Mouse (Mus musculus): ENCODE data around the gene Kcng3. TPM values are rescaled to one million over a fixed set of nuclear protein-coding genes. Genes with fewer than 3 reads are reported as not detected.

Kcng3 gene
- polyA plus RNA-seq, 1 experiment: 1.3 TPM

DNA sequence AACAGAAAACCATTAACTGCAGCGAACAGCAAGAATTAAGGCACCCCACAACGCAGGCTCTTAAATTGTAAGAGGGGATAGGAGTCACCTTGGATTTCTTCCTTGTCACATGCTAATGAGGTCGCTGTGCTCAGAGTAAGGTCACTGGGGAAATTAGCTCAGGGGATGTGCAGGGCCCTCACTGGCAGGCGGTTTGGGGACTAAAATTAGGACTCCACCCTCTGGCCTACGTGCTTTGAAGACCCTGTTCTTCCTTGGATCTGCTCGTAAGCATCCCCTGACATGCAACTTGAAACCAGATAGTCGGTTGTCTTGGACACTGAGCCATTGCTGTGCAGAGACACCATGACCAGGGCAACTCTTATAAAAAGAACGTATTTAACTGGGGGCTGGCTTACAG is 33.1 kb upstream of the Kcng3 start:
- Histone ChIP-seq H3K4me3 (ENCODE audit: low read depth, low read length) (no peak overlapping the region), H3K36me3 (ENCODE audit: control insufficient read depth, insufficient read depth, low read length, poor library complexity, severe bottlenecking) (no peaks in the 10 kb centered on the region), H3K4me1 (ENCODE audit: control insufficient read depth, insufficient read depth, low read length) (peaks cover 5% of the 10 kb centered on the region), H3K27me3 (ENCODE audit: control insufficient read depth, insufficient read depth, low read length, poor library complexity, severe bottlenecking) (no peaks in the 10 kb centered on the region), H3K9ac (ENCODE audit: low read depth, poor library complexity, severe bottlenecking) (peak overlapping the region; percentile 52), H3K27ac (ENCODE audit: insufficient read depth, low read length) (peak overlapping the region; percentile 98), H3K9me3 (replicated peaks; ENCODE audit: control insufficient read depth, insufficient read depth, low read length, poor library complexity, severe bottlenecking) (peaks cover 13% of the 10 kb centered on the region)
- TF ChIP-seq CTCF (IDR thresholded peaks at IDR 0.05; ENCODE audit: low read depth, low read length) (no peak), EP300 (IDR thresholded peaks at IDR 0.05; ENCODE audit: insufficient read depth, low read depth, low read length) (peak; percentile 99)

DNA sequence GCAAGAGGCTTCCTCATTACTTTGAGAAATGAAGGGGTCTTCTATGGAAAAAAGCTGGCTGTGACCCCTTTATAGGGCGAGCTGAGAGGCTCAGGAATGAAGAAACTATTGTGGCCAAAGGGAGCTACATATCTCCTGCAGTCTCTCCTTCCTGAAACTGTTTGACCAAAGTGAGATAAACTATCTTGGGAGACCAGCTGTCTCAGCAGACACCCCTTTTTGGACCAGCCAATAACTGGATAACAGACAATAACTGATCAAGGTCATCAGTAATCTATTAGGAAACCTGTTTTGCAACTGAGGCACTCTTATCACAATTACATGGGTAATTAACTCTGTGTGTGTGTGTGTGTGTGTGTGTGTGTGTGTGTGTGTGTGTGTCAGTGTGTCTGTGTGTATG is 27.2 kb upstream of the Kcng3 start:
- TF ChIP-seq CTCF (IDR thresholded peaks at IDR 0.05; ENCODE audit: low read depth, low read length) (no peak), POLR2A (IDR thresholded peaks at IDR 0.05; ENCODE audit: insufficient read depth, low read length) (no peak), EP300 (IDR thresholded peaks at IDR 0.05; ENCODE audit: insufficient read depth, low read depth, low read length) (no peak)
- Histone ChIP-seq H3K9ac (ENCODE audit: low read depth, poor library complexity, severe bottlenecking) (no peak overlapping the region), H3K27ac (ENCODE audit: insufficient read depth, low read length) (no peak overlapping the region), H3K9me3 (replicated peaks; ENCODE audit: control insufficient read depth, insufficient read depth, low read length, poor library complexity, severe bottlenecking) (peaks cover 13% of the 10 kb centered on the region), H3K36me3 (ENCODE audit: control insufficient read depth, insufficient read depth, low read length, poor library complexity, severe bottlenecking) (no peaks in the 10 kb centered on the region), H3K27me3 (ENCODE audit: control insufficient read depth, insufficient read depth, low read length, poor library complexity, severe bottlenecking) (no peaks in the 10 kb centered on the region), H3K4me1 (ENCODE audit: control insufficient read depth, insufficient read depth, low read length) (peaks cover 2% of the 10 kb centered on the region), H3K4me3 (ENCODE audit: low read depth, low read length) (no peak overlapping the region)

DNA sequence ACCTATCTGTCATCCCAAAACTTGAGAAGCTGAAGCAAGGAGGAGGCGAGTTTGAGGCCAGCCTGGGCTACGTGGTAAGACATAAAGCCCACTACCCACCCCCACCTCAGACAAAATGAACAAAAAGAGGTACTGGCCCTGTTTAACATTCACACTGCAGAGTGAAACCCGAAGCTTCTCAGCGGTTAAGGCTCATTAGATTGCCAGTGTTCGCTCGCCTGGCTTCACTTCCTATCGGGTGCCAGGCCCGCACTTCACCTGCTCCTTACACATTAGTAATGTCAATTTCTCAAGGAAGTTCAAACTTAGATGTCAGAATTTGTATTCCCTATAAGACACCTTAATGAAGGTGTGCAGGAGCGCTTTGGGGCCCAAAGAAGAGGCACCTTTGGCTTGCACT is 25.7 kb upstream of the Kcng3 start:
- Histone ChIP-seq H3K9ac (ENCODE audit: low read depth, poor library complexity, severe bottlenecking) (no peak overlapping the region), H3K4me3 (ENCODE audit: low read depth, low read length) (no peak overlapping the region), H3K4me1 (ENCODE audit: control insufficient read depth, insufficient read depth, low read length) (peaks cover 2% of the 10 kb centered on the region), H3K9me3 (replicated peaks; ENCODE audit: control insufficient read depth, insufficient read depth, low read length, poor library complexity, severe bottlenecking) (0 out of 2 replicates have a peak, but pooled peaks cover under 1% of the 10 kb centered on the region), H3K36me3 (ENCODE audit: control insufficient read depth, insufficient read depth, low read length, poor library complexity, severe bottlenecking) (no peaks in the 10 kb centered on the region), H3K27me3 (ENCODE audit: control insufficient read depth, insufficient read depth, low read length, poor library complexity, severe bottlenecking) (no peaks in the 10 kb centered on the region), H3K27ac (ENCODE audit: insufficient read depth, low read length) (peak overlapping the region; percentile 5; the same call in 1 of the 2 replicates)
- TF ChIP-seq CTCF (IDR thresholded peaks at IDR 0.05; ENCODE audit: low read depth, low read length) (no peak), EP300 (IDR thresholded peaks at IDR 0.05; ENCODE audit: insufficient read depth, low read depth, low read length) (no peak), POLR2A (IDR thresholded peaks at IDR 0.05; ENCODE audit: insufficient read depth, low read length) (no peak)

DNA sequence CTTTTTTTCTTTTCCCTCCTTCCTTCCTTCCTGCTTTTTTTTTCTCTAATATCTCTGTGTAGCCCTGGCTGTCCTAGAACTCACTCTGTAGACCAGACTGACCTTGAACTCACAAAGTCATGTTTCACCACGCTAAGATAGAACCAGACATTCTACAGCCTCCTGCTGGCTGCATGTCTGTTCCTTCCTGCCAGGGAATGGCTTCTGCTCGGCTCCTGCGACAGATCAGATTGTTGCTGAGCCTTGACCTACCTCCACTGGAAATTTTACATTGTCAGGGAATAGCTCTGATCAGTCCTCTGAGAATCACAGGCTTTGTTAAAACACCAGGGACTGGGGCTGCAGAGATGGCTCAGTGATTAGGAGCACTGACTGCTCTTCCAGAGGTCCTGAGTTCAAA is 24.0 kb upstream of the Kcng3 start:
- Histone ChIP-seq H3K4me3 (ENCODE audit: low read depth, low read length) (no peak overlapping the region), H3K27ac (ENCODE audit: insufficient read depth, low read length) (no peak overlapping the region; the same call in 1 of the 2 replicates), H3K4me1 (ENCODE audit: control insufficient read depth, insufficient read depth, low read length) (peaks cover 2% of the 10 kb centered on the region), H3K27me3 (ENCODE audit: control insufficient read depth, insufficient read depth, low read length, poor library complexity, severe bottlenecking) (no peaks in the 10 kb centered on the region), H3K36me3 (ENCODE audit: control insufficient read depth, insufficient read depth, low read length, poor library complexity, severe bottlenecking) (no peaks in the 10 kb centered on the region), H3K9me3 (replicated peaks; ENCODE audit: control insufficient read depth, insufficient read depth, low read length, poor library complexity, severe bottlenecking) (no peaks in the 10 kb centered on the region), H3K9ac (ENCODE audit: low read depth, poor library complexity, severe bottlenecking) (no peak overlapping the region)
- TF ChIP-seq CTCF (IDR thresholded peaks at IDR 0.05; ENCODE audit: low read depth, low read length) (no peak), EP300 (IDR thresholded peaks at IDR 0.05; ENCODE audit: insufficient read depth, low read depth, low read length) (no peak), POLR2A (IDR thresholded peaks at IDR 0.05; ENCODE audit: insufficient read depth, low read length) (no peak)

- Histone ChIP-seq H3K36me3 (ENCODE audit: control insufficient read depth, insufficient read depth, low read length, poor library complexity, severe bottlenecking) (no peaks in the 10 kb centered on the region), H3K4me3 (ENCODE audit: low read depth, low read length) (peak overlapping the region; percentile 61), H3K9ac (ENCODE audit: low read depth, poor library complexity, severe bottlenecking) (peak overlapping the region; percentile 42), H3K4me1 (ENCODE audit: control insufficient read depth, insufficient read depth, low read length) (peaks cover 2% of the 10 kb centered on the region), H3K27me3 (ENCODE audit: control insufficient read depth, insufficient read depth, low read length, poor library complexity, severe bottlenecking) (no peaks in the 10 kb centered on the region), H3K27ac (ENCODE audit: insufficient read depth, low read length) (peak overlapping the region; percentile 48), H3K9me3 (replicated peaks; ENCODE audit: control insufficient read depth, insufficient read depth, low read length, poor library complexity, severe bottlenecking) (no peaks in the 10 kb centered on the region)
- peak; percentile 89 for TF ChIP-seq EP300 (IDR thresholded peaks at IDR 0.05; ENCODE audit: insufficient read depth, low read depth, low read length)
- TF ChIP-seq CTCF (IDR thresholded peaks at IDR 0.05; ENCODE audit: low read depth, low read length): no peak
- TF ChIP-seq POLR2A (IDR thresholded peaks at IDR 0.05; ENCODE audit: insufficient read depth, low read length): no peak
Measured at GRCm38 (mm10) chr17:83654651-83655136, 23.0 kb upstream of the Kcng3 start.

DNA sequence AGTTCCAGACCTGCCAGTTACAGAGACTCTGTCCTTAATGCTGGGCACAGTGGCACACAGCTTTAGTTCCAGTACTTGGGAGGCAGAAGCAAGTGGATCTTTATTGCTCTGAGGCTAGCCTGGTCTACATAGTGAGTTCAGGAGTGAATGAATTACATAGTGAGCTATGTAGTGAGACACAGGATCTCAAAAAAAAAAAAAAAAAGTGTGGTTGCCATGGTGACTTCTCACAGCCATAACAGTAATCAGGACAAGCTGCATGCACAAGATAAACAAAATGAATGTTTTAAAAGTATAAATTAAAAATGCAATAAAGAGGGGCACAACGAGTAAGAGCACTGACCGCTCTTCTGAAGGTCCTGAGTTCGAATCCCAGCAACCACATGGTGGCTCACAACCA is 21.9 kb upstream of the Kcng3 start:
- Histone ChIP-seq H3K27ac (ENCODE audit: insufficient read depth, low read length) (peak overlapping the region; percentile 48; the same call in 1 of the 2 replicates), H3K4me3 (ENCODE audit: low read depth, low read length) (peak overlapping the region; percentile 61), H3K9me3 (replicated peaks; ENCODE audit: control insufficient read depth, insufficient read depth, low read length, poor library complexity, severe bottlenecking) (no peaks in the 10 kb centered on the region), H3K9ac (ENCODE audit: low read depth, poor library complexity, severe bottlenecking) (peak overlapping the region; percentile 3; the same call in 1 of the 2 replicates), H3K36me3 (ENCODE audit: control insufficient read depth, insufficient read depth, low read length, poor library complexity, severe bottlenecking) (no peaks in the 10 kb centered on the region), H3K27me3 (ENCODE audit: control insufficient read depth, insufficient read depth, low read length, poor library complexity, severe bottlenecking) (no peaks in the 10 kb centered on the region), H3K4me1 (ENCODE audit: control insufficient read depth, insufficient read depth, low read length) (peaks cover 2% of the 10 kb centered on the region)
- peak; percentile 3 for TF ChIP-seq CTCF (IDR thresholded peaks at IDR 0.05; ENCODE audit: low read depth, low read length)
- no peak for TF ChIP-seq EP300 (IDR thresholded peaks at IDR 0.05; ENCODE audit: insufficient read depth, low read depth, low read length)
- no peak for TF ChIP-seq POLR2A (IDR thresholded peaks at IDR 0.05; ENCODE audit: insufficient read depth, low read length)
